Mouse (Mus musculus): Measurements from ENCODE around the gene Fkbp1b.
A peak's percentile ranks its signal among the peaks of the same experiment; 100 is the strongest.
"Not testable (repeated sequence)": the region's sequence is repeated elsewhere in the genome, so short reads cannot be mapped to it uniquely, and the experiment has no call there.

Gene Fkbp1b

DNA sequence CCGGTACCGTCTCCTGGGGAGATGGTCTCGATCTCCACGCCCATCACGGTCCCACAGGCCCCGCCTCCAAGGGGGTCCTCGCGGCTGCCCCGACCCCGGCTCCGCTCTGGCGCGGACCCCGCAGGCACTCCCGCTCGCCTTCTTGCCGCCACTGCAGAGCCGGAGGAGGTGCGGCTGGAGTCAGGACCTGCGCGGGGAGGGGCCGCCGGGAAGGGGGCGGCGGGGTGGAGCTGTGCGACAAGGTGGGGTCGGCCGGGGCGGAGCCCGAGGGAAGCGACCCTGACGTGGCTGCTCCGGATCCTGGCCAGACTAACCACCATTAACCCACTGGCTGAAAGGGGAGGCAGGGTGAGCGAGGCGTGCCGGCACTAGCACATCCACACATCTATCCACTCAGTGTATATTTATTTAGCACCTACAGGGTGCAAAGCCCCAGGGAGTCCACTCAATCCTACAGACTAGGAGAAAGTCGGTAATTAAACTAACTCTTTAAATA is at the start of gene Fkbp1b:
TSS of gene Fkbp1b (minus strand) at position 200 of the 496 bp plus-strand sequence.
- peak; percentile 64 for DNase-seq

DNA sequence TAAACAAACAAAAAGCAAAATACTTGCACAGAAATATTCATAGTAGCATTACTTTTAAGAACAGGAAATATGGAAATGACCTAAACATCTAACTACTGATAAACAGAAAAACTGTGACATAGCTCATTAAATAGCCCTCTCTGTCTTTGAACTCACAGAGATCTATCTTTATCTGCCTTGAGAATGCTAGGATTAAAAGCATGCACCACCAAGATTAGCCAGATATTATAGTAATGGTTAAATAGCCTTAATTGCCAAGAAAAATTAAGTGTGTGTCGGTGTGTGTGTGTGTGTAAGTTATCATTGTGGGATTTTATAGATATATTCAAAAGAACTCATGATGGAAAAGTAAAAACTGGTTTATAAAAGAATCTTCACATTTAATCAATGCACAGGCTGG is 48.5 kb upstream of the Fkbp1b start:
- no peak for DNase-seq

DNA sequence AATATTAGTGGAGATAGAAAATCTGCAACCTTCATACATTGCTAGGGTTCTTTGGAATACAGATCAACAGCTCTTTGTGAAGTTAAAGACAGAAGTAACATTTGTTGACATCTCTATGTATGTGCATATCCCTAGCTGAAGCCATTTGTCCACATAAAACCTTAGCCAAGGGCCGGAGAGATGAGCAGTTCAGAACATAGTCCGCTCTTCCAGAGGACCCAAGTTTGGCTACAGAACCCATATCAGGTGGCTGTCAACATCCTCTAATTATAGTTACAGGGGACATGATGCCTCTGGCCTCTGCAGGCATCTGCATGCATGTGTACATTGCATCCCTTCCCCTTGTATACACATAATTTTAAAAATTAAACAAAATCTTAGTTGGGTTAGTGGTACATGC is 47.9 kb upstream of the Fkbp1b start:
- no peak for DNase-seq

GRCm38 (mm10) chr12:4888739-4889138 is 47.3 kb upstream of the Fkbp1b start:
- DNase-seq: no peak

DNA sequence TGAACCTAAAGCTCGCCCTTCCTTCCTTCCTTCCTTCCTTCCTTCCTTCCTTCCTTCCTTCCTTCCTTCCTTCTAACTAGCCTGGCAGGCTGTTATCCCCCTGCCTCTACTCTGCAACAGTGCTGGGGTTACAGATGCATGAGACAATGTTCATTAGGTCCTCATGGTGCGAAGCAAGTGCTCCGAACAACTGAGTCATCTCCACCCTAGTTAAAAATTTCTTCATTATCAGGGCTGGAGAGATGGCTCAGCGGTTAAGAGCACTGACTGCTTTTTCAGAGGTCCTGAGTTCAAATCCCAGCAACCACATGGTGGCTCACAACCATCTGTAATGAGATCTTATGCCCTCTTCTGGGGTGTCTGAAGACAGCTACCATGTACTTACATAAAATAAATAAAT is 45.2 kb upstream of the Fkbp1b start:
- DNase-seq: not testable (repeated sequence)

- DNase-seq: no peak
Observed at GRCm38 (mm10) chr12:4885062-4885461, 43.7 kb upstream of the Fkbp1b start.

GRCm38 (mm10) chr12:4882086-4882485 is 40.7 kb upstream of the Fkbp1b start:
- DNase-seq: no peak

GRCm38 (mm10) chr12:4879048-4879447 is 37.7 kb upstream of the Fkbp1b start:
- no peak for DNase-seq

- DNase-seq: no peak
Observed at GRCm38 (mm10) chr12:4878296-4878783, 36.9 kb upstream of the Fkbp1b start.

- no peak for DNase-seq
Observed at GRCm38 (mm10) chr12:4875623-4876022, 34.2 kb upstream of the Fkbp1b start.

DNA sequence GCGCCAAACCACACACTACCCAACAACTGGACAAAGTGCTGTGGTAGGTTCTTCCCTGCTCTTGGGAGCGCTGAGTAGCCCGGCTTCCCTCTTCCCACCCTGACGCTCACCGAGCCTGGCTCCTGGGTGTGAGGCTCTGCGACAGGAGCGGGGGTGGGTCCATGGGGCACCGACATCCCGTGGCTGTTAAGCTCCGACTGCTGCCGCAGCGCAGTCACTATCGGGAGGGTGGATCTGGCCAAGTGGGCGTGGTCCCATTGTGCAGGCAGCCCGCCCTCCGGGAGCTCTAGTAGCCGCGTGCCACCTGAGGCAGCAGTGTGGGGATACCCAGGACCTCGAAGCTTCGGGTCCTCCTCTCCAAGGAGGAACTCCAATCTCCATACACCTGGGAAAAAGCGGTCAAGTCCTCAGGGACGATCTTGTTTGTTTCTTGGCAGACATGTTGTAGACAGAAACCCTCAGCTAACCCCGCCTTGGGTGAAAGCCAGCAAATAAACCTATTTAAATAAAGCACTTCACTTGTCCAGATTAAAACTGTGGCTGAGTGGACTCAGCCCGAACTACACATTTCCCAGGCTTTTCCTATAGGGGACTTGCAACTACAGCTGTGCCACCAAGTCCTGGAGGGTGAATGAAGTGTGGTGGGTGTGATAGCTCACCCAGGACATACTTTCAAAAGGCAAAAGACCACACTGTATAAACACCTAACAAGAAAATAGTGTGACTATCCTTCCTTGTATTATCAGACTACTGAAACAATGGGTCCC is 33.0 kb upstream of the Fkbp1b start, which contains the start of gene Mfsd2b:
TSS of gene Mfsd2b (minus strand) at position 199 of the 767 bp plus-strand sequence.
- peak; percentile 25 for DNase-seq

DNA sequence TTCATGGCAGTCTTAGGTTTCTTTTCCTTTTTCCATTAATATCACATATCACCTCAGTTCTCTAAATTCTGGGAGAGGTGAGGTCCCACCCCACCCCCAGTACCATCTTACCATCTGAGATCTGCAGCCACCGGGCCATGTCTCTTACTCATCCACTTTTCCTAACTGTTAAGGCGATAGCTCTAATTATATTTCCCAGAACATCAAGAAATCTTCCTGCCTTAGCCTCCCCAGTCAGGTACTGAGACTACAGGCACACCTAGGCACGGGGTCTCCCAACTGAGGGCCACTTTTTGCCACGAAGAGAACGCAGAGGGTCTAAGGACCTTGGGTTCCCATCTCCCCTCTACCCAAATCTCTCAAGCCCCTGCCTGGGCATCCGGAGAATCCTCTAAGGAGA is 32.1 kb upstream of the Fkbp1b start:
- no peak for DNase-seq

GRCm38 (mm10) chr12:4872983-4873477 is 31.6 kb upstream of the Fkbp1b start:
- no peak for DNase-seq

DNA sequence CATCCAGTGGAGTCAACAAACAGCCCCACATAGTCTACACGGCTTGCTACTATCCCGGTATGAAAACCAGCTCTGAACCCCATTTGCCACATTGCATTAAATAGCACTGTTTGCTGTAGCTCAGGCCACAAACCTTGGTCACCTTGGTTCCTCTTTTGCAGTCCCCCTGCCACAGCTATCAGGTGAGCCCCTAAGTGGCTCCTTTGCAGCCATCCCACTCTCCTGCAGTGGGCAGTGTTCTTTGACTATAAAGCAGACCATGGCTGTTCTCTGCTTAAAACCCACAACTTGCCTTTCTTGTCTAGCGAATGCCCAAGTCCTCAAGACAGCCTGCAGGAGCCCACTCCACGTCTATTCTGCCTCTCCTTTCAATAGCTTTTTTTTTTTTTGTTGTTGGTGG is 30.9 kb upstream of the Fkbp1b start:
- no peak for DNase-seq

- no peak for DNase-seq
Observed at GRCm38 (mm10) chr12:4871260-4871659, 29.9 kb upstream of the Fkbp1b start.

GRCm38 (mm10) chr12:4868924-4869323 is 27.5 kb upstream of the Fkbp1b start:
- DNase-seq: no peak

- DNase-seq: no peak
Observed at GRCm38 (mm10) chr12:4864338-4864690, 22.9 kb upstream of the Fkbp1b start.

DNA sequence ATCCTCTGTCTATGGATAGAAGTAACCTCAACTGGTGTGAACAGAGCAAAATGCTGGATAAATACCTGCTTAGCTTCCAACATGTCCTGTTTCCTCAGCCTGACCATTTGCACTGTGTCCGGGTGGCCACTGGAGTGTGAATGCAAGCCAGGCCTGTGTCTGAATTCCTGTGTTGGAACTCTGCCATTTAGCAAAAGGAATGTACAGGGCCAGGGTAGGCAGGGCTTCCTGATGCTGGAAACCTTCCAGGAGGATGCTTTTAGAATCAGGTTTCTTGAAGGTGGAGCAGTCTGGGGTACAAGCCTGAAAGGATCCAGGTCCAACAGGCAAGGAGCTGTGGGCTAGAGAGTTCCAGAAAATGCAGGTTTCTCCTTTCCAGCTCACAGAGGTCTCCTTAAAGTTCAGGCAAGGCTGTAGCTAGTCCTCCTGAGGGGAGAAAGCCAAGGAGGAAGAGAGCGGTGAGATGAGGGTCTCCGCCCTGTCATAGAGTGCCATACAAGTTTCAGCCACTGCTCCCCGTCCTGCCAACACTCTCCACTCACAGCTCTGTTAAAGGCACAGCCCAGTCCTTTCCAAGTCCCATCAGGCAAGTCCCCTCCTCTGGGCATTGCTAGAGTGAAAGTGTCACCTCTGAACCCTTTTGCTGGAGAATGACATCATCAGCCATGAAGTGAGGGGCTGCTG is 22.4 kb upstream of the Fkbp1b start:
- DNase-seq: peak; percentile 18

DNA sequence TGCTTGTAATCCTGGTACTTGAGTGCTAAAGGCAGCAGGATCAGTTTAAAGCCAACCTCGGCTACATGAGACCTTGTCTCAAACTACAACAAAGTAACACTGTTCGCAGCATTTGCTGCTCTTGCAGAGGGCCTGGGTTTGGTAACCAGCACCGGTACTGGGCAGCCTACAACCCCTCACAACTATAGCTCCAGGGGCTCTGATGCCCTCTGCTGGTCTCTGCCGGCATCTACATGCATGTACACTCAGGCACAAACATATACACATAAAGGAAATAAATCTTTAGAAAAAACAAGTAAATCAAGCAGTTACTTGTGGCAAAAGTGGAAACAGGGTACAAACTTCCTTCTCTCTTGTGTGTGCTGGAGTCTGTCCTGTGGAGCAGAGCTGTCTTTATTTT is 21.3 kb upstream of the Fkbp1b start:
- no peak for DNase-seq

GRCm38 (mm10) chr12:4859241-4859914 is 18.0 kb upstream of the Fkbp1b start:
- DNase-seq: no peak

GRCm38 (mm10) chr12:4856834-4857233 is 15.4 kb upstream of the Fkbp1b start:
- DNase-seq: no peak

DNA sequence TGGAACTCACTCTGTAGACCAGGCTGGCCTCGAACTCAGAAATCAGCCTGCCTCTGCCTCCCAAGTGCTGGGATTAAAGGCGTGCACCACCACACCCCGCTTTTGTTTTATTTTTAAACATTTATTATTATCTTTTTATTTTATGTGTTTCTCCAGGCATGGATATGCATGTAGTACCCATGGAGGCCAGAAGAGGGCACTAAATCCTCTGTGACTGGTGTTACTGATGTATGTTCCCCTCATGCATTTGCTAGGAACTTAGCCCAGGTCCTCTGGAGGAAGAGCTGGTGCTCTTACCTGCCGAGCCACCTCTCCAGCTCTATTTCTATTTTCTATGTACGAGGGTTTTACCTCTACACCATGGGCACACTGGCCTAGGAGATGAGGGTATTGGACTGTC is 14.8 kb upstream of the Fkbp1b start:
- no peak for DNase-seq

DNA sequence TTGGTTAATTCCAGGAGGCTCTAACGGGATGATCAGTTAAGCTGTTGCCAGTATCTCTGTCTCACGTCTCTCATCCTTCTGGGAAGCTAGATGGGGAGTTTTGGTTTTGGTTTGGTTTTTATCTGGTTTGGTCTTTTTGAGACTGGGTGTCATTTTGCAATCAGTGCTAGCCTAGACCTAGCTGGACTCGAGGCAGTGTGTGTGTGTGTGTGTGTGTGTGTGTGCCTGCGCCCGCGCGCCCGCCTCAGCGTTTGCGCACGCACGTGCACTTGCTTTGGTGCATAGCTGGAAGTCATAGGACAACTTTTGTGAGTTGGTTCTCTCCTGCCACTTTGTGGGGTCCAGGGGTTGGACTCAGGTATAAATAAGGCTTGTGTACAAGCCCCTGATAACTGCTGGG is 2.4 kb upstream of the Fkbp1b start:
- DNase-seq: no peak
